Mouse (Mus musculus): ENCODE data around the gene Aspa. TPM values are rescaled to one million over a fixed set of nuclear protein-coding genes. Genes with fewer than 3 reads are reported as not detected.

Gene Aspa
- total RNA-seq, 2 experiments from 2014 or later, result 2.1 to 5.1 TPM

DNA sequence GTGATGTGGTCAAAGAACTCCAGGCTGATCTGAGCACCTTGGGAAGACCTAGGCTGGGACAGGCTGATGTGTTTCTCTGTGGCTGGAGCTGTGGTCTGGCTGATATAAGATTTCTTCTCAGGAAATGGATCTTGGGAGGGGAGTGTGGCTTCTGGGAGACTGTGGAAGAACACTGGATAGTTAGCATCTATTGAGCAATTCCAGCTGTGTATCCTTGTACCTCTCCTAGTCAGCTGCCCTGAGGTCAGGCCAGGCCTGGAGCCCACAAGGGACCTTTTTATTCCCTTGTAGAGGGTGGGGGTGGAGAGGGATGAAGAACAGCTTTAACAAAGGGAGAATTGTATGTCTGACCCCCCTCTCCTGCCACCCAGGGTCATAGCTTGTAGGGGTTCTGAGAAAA, 45.0 kb downstream of the Aspa start:
- DNase-seq, result no peak
- TF ChIP-seq CTCF (IDR thresholded peaks at IDR 0.05), result no peak
- Histone ChIP-seq H3K27ac (peak overlapping the region; percentile 38; the same call in 1 of the 2 replicates), H3K4me3 (no peak overlapping the region)
- intact Hi-C loops (cut with DNase I), result no loop called here

DNA sequence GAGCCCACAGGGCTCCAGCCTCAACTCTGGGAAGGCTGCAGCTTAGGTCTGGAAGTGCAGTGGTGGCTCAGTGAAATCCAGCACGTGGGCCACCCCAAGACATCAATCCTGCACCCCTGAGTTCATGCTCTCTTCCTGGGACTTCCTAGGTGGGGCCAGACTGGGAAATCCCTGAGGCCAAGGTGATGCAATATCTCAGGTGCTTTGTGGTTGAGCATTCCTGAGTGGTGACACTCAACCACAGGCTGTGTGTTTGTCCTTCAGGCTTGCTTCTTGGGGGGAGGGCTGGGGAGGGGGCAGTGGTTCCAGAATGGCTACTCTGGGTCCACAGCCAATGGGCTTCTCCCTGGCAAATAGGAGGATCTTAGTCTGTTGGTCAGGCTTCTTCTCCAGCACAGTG, 45.5 kb downstream of the Aspa start:
- intact Hi-C loops (cut with DNase I), result no loop called here
- TF ChIP-seq CTCF (IDR thresholded peaks at IDR 0.05), result no peak
- Histone ChIP-seq H3K27ac (peak overlapping the region; percentile 38), H3K4me3 (no peak overlapping the region)
- DNase-seq, result no peak

DNA sequence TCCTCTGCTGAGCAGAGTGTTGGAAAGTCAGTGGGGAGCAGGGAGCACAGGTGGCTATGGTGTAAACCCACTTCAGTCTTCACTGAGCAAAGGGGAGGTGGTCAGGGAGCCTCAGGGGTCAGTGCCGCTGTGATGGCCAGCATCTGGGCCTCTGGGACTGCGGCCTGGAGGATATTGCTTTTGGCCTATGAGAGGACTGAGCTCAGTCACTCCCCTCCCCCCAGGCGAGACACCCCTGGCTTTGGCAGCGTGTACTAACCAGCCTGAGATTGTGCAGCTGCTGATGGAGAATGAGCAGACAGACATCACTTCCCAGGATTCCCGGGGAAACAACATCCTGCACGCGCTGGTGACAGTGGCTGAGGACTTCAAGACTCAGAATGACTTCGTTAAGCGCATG, 46.0 kb downstream of the Aspa start:
- no peak overlapping the region for H3K4me3 ChIP-seq
- DNase-seq, result no peak
- no peak for TF ChIP-seq CTCF (IDR thresholded peaks at IDR 0.05)
- intact Hi-C loops (cut with DNase I), result no loop called here
- no peak overlapping the region for H3K27ac ChIP-seq

DNA sequence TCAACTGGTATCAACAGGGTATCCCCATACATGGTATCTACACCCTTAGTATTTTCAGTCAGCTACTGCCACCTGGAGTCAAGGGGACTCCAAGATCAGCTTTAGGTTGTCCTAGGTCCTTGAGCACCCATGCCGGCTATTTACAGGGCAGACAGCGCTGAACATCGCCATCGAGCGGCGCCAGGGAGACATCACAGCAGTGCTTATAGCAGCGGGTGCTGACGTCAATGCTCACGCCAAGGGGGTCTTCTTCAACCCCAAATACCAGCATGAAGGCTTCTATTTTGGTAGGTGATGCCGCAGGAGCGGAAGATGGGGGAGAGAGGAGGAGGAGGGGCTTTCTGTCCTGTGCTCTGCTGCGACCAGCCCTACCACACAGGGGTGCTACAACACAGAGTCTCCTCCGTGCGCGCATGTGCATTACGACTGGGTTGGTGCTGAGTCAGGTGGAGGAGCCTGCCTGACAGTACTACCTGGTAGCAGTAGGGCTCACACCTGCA, 47.8 kb downstream of the Aspa start:
- intact Hi-C loops (cut with DNase I), result no loop called here
- peak; percentile 53 for TF ChIP-seq CTCF (IDR thresholded peaks at IDR 0.05)
- DNase-seq, result peak; percentile 53
- H3K27ac ChIP-seq, result peak overlapping the region; percentile 31; the same call in 1 of the 2 replicates
- peak overlapping the region; percentile 69 for H3K4me3 ChIP-seq

DNA sequence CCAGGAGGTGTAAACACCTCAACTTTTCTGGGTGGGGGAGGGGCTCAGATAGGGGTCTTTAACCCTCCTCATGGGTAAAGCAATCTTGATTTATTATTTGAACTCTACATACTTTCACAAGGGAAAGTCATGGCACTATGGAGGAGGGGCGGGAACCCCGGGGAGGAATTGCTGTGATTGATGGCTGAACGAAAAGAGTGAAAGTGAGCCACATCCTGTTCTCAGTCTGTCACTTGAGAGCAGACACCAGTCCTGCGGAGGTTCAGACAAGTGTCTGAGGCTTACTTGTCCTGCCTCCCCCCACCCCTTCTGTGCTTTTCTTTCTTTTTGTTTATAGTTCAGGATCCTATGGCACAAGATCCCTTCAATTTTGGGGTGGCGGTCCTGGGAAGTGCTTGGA, 48.7 kb downstream of the Aspa start:
- Histone ChIP-seq H3K27ac (no peak overlapping the region), H3K4me3 (no peak overlapping the region)
- DNase-seq, result no peak
- intact Hi-C loops (cut with DNase I), result no loop called here
- TF ChIP-seq CTCF (IDR thresholded peaks at IDR 0.05), result no peak

DNA sequence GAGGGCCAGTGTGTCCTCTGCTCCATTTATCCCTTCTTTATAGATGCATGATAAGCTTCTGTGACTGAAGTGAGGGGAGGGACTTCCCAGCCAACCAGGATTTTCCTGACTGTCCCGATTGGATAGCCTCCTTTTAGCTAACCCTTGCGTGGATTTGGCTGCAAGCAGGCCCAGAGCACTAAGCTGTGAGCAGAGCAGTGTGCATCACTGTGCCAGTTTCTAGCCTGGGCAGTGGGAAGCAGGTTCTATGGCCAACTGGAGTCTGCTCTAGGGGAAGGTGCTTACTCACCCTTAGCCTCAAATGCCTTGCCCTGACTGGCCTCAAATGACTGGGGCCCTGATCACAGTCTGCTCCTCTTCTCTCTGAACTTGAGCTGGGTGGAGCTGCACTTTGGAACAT, 54.6 kb downstream of the Aspa start:
- H3K27ac ChIP-seq, result no peak overlapping the region
- H3K4me3 ChIP-seq, result no peak overlapping the region
- intact Hi-C loops (cut with DNase I), result loop anchor here (5.0 kb wide), 1 partner anchor 138 kb away; the partner anchor contains the start of gene Haspin
- DNase-seq, result peak; percentile 33
- TF ChIP-seq CTCF (IDR thresholded peaks at IDR 0.05), result no peak

DNA sequence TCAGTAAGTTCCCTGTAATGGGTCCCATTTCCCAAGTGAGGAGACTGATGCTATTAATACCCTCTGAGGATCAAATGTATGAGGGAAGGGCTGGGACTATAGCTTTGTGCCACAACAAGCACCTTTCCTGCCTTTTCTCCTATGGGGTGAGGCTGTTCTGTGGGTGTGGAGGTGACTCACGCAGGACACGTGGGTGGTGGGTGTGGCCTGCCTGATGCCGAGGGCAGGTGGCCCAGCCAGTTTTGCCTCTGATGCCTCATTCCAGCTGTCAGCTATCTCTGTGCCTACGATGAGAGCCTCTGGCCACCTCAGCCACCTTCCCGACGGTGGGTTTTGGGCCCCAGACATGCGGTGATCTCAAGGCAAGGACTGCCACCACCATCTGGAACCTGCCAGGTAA, 62.1 kb downstream of the Aspa start, which contains the start of gene Trpv3:
Gene Trpv3 (plus strand): TSS at position 122 of the 400 bp plus-strand sequence.
- intact Hi-C loops (cut with DNase I), result no loop called here
- Histone ChIP-seq H3K27ac (no peak within 1 kb of the TSS), H3K4me3 (no peak within 1 kb of the TSS)
- DNase-seq, result no peak
- no peak for TF ChIP-seq CTCF (IDR thresholded peaks at IDR 0.05)

DNA sequence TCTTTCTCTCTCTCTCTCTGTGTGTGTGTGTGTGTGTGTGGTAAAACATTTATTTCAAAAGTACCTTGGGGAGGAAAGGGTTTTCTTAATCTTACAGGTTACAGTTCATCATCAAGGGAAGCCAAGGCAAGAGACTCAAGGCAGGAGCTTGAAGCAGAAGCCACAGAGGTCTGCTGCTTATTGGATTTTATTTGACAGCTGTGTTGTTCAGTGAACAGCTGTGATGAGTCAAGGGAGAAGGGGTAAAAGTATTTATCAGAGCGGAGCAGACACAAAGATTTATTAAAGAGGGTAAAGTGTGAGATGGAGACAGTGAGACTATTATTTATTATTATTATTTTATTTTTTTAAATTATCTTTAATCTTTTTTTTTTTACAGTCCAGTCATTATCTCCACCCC, 68.0 kb downstream of the Aspa start:
- intact Hi-C loops (cut with DNase I), result no loop called here
- H3K27ac ChIP-seq, result no peak overlapping the region
- DNase-seq, result no peak
- TF ChIP-seq CTCF (IDR thresholded peaks at IDR 0.05), result no peak
- no peak overlapping the region for H3K4me3 ChIP-seq

DNA sequence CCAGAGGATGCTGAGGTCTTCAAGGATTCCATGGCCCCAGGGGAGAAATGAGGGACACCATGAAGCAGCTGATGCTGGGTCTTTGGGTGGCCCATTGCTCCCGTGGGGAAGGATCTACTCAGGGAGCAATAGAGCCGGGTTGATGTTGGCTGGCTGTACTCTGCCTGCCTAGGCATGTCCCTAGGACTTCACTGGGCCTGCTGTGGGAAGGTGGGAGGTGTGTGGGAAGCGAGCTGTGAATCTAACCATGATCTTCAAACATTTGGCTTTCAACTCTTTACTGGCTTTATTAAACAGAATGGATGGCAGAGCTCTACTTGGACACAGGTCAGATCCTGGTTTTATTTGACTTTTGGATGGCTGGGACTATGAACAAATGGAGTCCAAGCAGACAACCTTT, 68.9 kb downstream of the Aspa start:
- intact Hi-C loops (cut with DNase I), result no loop called here
- TF ChIP-seq CTCF (IDR thresholded peaks at IDR 0.05), result no peak
- H3K27ac ChIP-seq, result no peak overlapping the region
- no peak for DNase-seq
- H3K4me3 ChIP-seq, result no peak overlapping the region

DNA sequence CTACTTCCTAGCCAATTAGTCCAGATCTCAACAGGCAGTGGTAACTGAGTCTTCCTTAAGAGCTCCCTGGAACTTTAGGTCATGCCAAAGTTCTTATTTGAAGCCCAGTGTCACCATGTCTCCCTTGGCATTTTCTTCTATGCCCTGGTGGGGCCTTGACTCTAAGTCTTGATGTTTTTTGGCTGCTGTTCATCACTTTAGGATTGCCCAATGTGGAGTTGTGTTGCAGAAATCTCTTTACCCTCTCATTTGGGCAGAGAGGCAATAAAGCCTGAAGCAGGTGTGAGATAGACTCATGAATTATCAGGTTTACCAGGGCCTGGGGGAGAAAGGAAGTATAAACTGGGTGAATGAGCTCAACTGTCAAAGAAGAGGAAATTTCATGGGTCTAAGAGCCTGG, 70.7 kb downstream of the Aspa start:
- Histone ChIP-seq H3K4me3 (no peak overlapping the region), H3K27ac (no peak overlapping the region)
- intact Hi-C loops (cut with DNase I), result no loop called here
- no peak for TF ChIP-seq CTCF (IDR thresholded peaks at IDR 0.05)
- DNase-seq, result no peak

DNA sequence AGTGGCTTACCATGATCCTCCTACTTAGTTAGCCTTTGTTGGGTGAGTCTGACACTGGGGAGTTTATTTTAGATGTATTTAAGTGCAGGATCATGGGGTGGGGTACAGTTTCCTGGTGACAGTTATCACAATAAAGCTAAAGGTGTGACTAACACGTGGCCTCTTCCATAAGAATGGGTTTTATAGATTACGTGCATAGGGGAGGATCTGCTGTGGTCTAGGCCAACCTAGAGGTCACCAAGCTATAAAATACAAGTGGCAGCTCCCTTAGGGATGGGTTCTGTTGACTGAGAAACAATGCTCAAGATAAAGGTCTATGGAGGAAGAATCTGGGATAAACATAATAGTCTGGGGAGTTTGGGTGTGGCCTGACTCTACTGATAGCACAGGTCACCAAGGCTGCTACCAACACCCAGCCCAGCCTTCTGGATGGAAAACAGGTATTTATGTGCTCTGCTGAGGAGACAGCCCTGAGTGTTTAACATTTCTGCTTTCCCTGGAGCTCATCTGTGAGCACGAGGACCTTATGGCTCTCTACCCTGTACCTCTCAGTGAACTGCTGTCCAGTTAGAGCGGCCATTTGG, 71.9 kb downstream of the Aspa start:
- Histone ChIP-seq H3K27ac (no peak overlapping the region), H3K4me3 (no peak overlapping the region)
- TF ChIP-seq CTCF (IDR thresholded peaks at IDR 0.05), result no peak
- intact Hi-C loops (cut with DNase I), result no loop called here
- DNase-seq, result no peak

Other genes starting within 250 kb of the Aspa start
- under 1 TPM; 0.08 to 0.17 TPM for gene Itgae, start 239.0 kb downstream of the Aspa start, total RNA-seq (2021)
- under 1 TPM in 1 of 2 experiments, not detected in 1; 0.08 TPM for gene Haspin, start 191.3 kb downstream of the Aspa start, total RNA-seq (2021)
- gene P2rx5, start 169.2 kb downstream of the Aspa start, total RNA-seq (2021), result 10 to 100 TPM in 1 of 2 experiments, 1 to 10 TPM in 1; 7.0 to 12.9 TPM
- gene Emc6, start 152.6 kb downstream of the Aspa start, total RNA-seq (2021), result 10 to 100 TPM; 82.6 to 93.4 TPM
- gene Tax1bp3, start 152.5 kb downstream of the Aspa start, total RNA-seq (2021), result 10 to 100 TPM in 1 of 2 experiments, 1 to 10 TPM in 1; 6.5 to 13.9 TPM
- gene Ctns, start 130.6 kb downstream of the Aspa start, total RNA-seq (2021), result 1 to 10 TPM; 5.7 to 7.8 TPM
- gene Shpk, start 130.1 kb downstream of the Aspa start, total RNA-seq (2021), result under 1 TPM; 0.50 to 0.66 TPM
- gene Trpv1, start 95.3 kb downstream of the Aspa start, total RNA-seq (2021), result under 1 TPM; 0.06 to 0.20 TPM
- gene Trpv3, start 62.2 kb downstream of the Aspa start, total RNA-seq (2021), result not detected
- not detected for gene Gm49340, start 145 bp upstream of the Aspa start, total RNA-seq (2021)
- gene Spata22, start 145 bp upstream of the Aspa start, total RNA-seq (2021), result not detected
- not detected for gene Olfr20, start 21.2 kb upstream of the Aspa start, total RNA-seq (2021)
- gene Olfr376, start 41.6 kb upstream of the Aspa start, total RNA-seq (2021), result not detected
- gene Olfr1, start 70.0 kb upstream of the Aspa start, total RNA-seq (2021), result not detected
- gene Olfr378, start 98.9 kb upstream of the Aspa start, total RNA-seq (2021), result not detected
- gene Olfr380, start 127.9 kb upstream of the Aspa start, total RNA-seq (2021), result not detected
- gene Olfr381, start 162.0 kb upstream of the Aspa start, total RNA-seq (2021), result not detected
- not detected for gene Olfr382, start 187.6 kb upstream of the Aspa start, total RNA-seq (2021)